Mouse (Mus musculus) kidney, postnatal 4 days (tissue): ENCODE results near the gene Lypd1.
A peak's percentile ranks its signal among the peaks of the same experiment; 100 is the strongest.

ENCODE experiments used
- DNase-seq, 2 experiments: peaks; one replicate each; pipeline ENCODE4 v3.0.0; 2021; ENCODE audit warnings: mixed read lengths in 2 of 2

The Lypd1 gene

DNA sequence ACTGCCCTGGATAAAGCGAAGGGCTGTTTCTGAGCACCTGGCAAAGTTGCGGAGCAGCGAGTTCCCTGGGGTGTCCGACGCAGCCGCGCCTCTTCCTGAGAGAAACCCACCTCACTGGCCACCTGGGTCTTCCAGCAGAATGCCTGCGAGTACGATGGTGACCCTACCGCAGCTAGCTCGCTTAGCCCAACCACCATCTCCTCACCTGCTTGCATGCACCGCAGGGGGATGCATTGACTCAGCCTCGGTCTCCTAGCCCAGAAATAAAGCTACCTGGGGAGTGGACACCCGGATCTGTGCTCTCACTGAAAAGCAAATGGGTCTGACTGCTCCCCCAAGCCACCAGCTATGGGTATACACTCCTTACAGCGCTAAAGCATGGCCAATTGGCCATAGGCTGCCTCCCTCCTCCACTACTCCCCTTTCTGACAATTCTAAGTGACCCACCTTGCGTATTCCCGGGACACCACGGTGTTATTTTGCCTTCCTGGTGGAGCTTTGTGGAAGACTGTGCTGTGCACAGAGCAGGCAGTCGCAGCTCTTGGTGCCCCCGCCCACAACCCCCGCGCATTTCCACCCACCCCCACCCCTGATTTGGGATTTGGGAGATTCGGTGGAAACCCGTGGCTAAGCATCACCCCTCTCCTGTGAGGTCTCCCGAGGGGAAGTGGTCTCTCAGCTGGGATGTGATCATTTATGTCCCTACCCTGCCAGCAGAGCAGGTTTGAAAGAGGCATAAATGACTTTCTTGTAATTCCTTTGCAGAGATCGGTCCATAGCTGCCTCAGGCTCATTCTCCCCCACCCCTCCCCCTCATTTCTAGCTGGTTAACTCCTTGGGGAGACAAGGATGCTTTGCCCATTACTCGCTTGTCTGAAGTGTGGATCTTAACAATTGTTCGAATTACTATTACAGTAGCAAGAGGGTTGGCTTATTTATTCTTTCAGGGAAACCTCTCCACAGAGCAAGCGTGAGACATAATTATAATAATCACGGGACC is at the start of gene Lypd1:
Gene Lypd1, minus strand, starts transcription at position 501 of the 1,000 bp plus-strand sequence.
- DNase-seq, result peak; percentile 5 to 9

DNA sequence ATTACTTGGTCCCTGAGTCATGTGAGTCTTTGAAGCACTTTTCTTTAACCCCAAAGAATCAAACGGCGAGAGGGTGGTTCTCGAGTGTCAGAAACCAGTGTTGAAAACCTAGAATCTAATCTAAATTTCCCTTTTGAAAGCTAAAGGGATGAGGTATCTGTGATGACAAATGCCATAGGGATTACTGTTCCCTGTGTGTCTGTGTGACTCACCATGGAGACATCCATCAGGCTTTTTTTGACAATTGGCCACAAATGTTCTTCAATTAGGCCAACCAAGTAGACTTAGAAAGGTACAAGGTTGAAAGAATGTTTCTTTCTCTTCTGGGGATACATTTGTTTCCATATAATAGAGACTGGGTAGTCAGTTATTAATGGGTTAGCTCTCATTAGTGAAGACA is 38.1 kb upstream of the Lypd1 start:
- no peak for DNase-seq

DNA sequence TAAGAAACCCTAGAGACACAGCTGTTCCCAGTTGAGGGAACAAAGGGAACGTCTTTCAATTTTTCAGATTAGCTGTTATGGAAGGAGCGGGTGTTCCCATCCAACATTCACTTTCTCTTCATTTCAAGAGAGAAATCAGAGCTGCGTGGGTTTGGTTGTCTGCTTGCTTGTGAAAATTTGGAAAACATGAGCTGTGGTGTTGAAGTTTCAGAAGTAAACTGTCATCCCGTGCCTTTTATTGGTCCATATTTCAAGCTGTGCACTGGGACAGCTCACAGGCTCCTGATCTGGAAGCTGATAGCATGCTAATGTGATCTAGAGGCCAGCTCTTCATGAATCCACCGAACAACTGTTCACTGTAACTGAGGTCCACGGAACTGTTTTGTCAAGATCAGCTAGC is 36.2 kb upstream of the Lypd1 start:
- DNase-seq, result no peak

DNA sequence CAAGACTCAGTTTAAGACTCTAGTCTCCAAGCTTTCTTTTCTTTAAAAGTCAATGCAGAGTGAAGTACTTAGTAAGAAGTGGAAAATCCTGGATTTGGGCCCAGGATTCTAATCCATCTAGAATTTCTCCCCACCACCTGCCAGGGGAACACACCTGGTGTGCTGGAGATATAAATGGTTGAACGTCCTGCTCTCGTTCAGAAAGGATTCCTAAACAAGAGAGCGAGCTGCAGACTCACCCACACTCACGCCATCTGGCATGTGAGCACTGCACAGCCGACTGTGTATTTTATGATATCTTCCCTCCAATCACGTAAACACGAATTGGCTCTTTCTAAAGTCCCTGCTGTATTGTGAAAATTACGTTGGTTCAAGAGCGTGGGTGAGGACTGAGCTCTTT is 32.2 kb upstream of the Lypd1 start:
- DNase-seq, result no peak

DNA sequence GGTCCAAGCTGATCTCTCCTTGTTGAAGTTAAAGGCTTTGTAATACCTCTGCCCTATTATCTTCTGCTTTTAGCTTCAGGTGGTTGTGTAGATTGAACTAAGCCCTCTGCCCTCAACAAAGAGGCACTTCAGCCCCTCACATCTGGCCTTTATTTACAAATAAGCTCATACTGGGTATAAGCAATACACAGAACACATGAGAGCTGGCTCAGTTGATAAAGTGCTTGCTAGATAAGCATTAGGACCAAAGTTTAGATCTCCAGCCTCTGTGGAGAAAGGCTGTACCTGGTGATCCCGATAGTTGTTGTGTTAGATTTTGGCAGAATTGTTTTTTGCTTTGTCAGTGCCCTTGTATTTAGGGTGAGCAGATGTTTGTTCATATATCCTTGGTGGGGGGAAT is 30.4 kb upstream of the Lypd1 start:
- DNase-seq, result no peak

DNA sequence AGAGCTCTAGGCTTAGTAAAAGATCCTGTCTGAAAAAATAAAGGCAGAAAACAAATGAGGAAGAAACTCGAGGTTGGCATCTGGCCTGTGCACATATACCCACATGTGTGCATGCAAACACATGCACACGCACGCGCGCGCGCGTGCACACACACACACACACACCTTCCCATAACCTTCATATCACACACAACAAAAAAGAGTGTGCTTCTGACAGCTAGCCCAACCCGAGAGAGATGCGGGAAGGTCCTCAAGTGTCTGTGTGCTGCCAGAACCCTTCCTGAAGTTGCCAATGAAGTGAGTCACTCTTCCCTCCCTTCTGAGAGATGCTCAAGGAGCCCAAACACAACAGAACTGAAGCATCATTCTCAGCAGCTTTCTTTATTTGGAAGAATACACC is 12.6 kb upstream of the Lypd1 start:
- no peak for DNase-seq

DNA sequence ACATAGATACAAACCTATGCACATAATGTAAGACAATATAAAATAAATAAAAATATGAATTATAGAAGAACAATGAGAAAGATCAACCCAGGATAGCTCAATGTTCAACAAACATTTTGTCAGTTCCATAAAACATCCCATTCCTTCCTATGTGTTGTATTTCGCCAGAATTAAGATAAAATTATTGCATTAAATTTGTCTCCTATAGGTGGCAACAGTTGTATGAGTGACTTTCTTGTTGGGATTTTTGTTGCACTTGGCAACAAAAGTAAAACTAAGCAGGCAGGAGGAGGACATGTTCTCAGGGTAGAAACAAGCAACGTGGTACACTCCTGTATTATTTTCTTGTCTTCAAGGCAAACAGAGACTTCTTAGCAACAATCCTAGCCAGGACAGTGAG is 10.2 kb upstream of the Lypd1 start:
- DNase-seq, result no peak

DNA sequence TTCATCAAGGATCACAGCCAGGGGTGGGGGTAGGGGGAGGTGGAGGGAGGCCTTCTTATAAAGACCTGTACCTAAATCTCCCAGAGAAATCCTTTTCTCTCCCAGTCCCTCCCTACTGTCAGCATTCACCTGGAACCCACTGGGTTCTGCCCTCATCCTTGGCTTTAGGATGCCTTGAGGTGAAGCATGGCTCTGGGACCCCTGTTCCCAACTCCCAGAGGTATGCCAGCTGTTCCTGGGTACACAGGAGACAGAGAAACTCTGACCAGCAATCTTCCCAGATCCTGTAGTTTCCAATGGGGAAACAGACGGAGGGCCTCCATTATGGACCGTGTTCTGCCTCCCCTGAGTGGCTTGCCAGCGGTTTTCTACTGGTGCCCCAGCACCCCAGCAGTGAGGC is 7.8 kb upstream of the Lypd1 start:
- no peak for DNase-seq

DNA sequence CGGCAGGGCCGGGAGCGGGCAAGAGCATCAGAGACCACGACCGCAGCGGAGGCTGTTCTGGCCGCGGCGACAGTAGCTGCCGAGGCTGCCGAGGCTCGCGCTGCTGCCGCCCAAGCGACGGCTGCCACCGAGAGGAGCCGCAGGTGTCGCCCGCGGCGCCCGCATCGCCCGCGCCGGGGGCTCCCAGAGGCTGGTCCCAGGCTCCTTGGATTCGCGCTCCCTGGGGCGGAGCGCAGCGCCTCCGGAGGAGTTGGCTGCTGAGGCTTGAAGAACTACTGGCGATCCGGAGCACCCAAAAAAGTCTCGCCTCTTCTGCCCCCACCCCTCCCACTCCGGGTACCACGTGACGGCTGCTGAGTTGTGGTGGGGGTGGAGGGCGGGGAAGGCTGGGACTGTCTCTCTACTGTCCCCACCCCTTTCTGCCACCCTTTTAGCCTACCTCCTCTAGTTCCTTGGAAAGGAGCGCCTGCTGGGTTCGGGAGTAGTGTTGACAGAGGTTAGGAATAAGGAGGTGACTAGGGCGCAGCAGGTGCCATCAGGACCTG is 928 bp downstream of the Lypd1 start:
- peak; percentile 41 to 53 for DNase-seq

DNA sequence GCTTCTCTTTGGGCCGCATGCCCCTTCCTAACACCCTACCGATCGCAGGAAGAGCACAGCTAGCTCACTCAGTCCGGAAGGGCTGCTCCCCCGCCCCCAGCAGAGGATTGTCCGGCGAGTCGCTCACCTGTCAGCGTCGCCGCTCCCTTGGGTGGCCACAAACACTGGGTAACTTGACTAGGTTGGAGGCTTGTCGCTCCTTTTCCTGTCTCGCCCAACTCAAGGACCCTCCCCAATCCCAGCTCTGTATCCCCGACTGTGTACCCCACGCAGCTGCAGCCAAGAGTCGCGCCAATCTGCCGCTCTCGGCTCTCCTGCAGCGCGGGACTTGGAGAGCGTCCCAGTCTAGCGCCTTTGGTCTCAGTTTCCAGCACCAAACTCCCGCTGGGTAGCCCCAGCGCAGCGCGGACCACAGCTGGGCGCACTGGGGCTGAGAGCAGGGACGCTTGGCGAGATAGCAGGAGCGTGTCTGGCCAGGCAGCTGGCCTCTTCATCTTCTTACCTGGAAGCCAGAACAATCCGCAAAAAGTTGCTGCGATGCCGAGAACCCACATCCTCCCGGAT is 1.5 kb downstream of the Lypd1 start:
- DNase-seq, result peak; percentile 39 to 55

DNA sequence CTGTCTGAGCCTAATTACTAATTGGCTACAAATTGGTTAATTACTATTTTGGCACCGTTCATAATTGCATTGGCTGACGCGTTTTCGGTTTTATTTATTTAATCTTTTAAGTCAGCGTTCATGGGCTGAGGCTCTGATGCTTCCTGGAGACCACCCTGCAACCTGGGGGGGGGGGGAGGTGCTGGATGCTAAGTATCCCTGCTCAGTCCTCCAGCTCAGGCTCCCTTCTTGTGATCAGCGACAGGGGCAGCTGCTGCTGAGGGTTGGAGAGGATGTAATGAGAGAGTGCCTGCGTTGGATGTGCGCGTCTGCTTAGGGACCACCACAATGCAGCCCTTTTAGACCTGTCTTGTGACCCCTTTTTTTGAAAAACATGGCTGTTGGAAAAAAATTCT is 2.0 kb downstream of the Lypd1 start:
- DNase-seq, result no peak

DNA sequence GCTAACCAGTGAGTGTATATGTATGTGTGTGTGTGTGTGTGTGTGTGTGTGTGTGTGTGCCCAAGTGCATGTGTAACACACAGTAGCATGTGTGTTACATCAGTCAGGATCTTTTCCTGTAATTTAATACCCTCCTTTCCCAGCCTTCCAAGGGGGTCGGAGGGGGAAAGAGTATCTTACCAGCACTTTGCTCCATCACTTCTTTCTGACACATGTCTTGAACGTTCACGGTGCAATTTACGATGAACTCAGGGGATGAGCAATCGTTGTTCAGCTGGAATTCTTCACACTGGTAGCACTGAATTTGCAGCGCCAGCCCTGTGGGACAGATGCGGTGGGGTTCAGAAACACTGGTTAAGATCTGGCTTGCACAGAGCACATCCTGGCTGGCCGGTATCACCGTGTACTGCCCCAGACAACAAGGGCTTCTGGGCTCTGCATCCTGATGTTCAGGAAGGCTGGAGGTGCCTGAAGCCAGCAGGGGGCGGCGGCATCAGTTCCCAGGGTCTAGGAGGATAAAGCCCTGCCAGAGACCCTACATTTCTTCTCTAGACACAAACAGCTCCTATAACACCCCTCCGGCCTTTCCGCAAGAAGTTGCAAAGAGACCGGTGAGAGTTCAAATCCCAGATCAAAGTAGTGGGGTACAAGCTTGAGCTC is 2.6 kb downstream of the Lypd1 start:
- DNase-seq, result peak; percentile 63 to 68

DNA sequence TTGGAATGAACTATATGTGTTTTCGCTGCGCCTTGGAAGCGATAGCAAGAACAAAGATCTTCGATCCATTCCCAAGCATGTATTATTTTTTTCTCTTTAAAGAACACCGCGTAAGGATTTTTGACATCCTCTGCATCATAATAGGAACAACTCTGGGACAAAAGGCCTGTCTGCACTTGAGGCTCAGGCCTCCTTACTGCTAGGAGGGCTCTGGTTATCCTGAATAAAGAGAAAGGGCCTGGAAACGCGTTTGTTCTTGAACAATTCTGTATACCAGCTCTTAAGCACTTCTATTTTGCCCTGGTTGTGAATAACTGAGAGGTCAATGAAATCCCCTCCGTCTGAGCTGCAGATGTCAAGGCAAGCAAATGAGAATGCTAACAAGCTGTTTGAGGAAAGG is 19.7 kb downstream of the Lypd1 start:
- DNase-seq, result no peak

DNA sequence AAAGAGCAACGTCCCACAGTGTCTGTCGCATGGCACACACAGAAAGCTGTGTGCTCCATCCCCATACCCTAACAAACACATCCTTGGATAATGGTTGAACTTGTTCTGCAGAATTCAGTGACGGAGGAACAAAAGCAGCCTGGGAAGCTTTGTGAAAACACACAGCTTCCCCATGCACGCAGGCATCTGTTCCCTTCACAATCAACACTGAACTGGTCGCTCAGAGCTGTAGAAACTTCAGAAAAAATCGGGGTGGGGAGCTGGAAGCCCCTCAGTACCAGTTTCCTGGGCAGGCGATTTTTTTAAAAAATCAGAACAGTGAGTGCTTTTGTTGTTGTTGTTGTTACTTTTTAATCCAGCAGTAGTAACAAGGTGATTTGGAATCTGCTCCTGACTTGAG is 42.8 kb downstream of the Lypd1 start:
- DNase-seq, result no peak

DNA sequence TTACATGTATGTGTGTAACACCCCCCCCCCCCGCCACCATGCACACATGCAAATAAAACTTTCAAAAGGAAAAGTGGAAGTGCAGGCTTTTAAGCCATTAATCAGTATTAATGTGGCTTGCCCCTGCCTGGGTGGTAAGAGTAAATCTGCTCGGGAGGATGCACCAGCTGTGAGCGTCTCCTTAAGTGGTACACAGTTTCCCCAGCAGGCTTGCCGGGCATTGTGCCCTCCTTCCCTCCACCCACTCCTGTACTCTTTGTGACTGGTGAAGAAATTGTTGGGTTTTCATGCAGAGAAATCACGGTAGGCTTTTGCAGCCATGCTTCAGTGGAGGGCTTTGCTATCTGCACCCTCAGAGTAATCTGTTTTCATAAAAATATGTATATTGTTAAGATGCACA is 54.3 kb downstream of the Lypd1 start:
- no peak for DNase-seq

DNA sequence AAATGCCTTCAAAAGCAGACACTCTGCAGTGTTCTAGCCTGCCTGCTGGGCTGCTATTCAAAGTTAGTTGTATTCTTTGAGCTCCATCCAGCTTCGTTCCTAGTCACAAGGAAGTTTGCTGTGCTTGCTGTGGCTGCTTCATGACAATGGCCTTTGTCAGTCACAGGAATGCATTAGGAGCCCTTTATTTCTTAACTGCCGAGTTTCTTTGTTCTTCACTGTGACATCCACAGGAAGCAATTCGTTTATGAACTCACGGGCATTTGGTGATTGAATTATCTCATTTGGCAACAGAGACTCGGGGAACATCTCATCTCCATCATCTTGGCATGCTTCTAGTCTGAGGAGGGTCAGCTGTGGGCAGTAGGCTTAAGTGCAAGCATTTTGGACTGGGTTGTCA is 58.3 kb downstream of the Lypd1 start:
- DNase-seq, result no peak

DNA sequence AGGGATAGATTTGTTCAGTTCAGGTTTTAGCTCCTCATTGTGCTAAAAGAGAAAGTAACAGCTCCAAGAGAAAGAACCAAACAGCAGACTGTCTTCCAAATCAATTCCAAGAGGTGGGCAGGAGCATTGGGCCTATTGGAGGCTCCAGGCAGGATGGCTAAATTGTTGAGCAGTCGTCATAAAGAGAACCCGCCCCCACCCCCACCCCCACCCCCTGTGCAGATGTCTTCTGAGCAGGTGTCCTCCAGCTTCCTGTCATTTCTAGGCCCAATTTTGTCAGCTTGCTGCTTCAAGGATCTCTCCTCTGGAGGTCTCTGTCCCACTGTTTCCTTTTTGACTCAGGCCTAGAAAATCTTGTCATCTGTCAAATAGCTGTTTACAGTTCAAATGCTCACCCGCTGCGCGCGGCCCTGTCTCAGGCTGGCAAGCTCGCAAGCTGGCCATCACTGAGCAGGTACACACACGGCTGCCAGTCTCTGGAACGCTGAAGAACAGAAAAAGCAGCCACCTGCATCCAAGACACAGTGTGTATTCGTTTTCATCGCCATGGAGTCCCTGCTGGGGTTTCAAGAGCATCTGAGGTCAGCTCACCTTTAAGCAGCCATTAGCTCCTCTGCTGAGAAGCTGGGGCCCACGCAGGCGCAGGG is 73.0 kb downstream of the Lypd1 start:
- no peak for DNase-seq

DNA sequence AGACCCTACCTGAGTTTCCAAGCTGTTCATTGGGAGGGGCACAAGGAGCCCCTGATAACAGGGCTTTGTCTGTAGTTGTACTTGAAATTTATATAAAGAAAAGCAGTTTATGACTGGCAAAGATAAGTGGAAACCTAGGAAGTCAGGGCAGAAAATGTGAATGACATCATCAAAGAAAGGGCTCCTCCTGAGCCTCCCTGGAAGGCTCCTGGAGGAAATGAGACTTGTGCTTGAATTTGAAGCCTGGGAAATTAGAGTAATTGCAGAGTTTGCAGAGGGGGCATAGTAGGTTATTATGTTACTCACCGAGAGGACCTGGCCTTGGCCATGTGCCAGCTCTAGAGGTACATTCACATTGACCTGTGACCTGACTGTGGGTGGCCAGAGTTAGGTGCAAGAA is 75.4 kb downstream of the Lypd1 start:
- DNase-seq, result no peak

DNA sequence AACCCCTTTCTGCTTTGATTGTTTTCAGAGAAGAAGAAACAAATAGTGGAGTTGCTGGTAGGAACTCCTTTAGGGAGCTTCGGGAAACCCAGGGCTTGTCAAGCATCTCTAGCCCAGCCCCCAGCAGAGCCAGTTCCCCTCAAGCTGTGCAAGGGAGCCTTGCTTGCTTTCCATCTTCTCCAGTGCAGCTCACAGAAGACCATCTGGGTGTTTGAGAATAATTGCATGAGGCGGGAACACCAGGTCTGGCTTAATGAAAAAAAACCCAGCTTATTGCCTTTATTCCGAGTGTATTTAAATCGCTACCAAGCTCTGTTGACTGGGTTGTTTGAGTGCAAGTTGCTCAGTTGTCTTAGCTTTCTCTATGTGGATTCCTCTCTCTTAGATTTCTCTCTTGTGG is 89.3 kb downstream of the Lypd1 start:
- DNase-seq, result no peak

DNA sequence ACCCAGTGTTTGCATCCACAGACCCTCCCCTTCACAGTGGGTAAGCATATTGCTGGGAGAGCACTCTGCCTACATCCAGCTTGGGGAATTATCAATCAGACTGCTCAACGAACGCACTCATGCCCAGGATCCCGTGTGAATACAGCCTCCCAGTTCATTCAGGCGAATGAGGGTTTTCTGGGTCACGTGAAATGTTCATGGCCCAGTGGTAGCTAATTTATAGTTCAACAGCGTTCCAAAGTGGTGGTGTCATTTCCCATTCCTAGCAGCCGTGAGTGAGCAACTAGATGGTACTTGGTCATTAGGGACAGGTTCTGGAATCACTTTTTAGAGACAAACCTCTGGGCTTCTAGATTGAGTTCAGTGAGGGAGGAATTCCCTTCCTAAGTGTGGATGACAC is 91.8 kb downstream of the Lypd1 start:
- no peak for DNase-seq
